Mouse (Mus musculus) forebrain, embryonic 16.5 days (tissue): ENCODE data around the gene Defb18. TPM values are rescaled to one million over a fixed set of nuclear protein-coding genes. Genes with fewer than 3 reads are reported as not detected.

Experiments
- polyA plus RNA-seq: library from polyadenylated mRNA; unstranded; fragments of >200 nt; fragmentation: Nextera tagmentation; extraction: Ambion mirVana; gene quantifications from 2 replicates; pipeline ENCODE4 v1.2.1, GENCODE M21; 2015

Gene Defb18
- polyA plus RNA-seq, 1 experiment from 2014 or later: not detected

Other genes starting within 250 kb of the Defb18 start
- not detected in 2 replicates for gene Crisp4, start 91.5 kb downstream of the Defb18 start, polyA plus RNA-seq
- not detected in 2 replicates for gene Defb41, start 27.7 kb upstream of the Defb18 start, polyA plus RNA-seq